Mouse (Mus musculus) spleen, adult 2 months (tissue): ENCODE measurements around the gene Ift52.

Experiments
- CTCF ChIP-seq: fragments of 200-500 bp; IDR thresholded peaks from 2 replicates; pipeline ENCODE4 v1.5.1; 2011; ENCODE audit warnings: mild to moderate bottlenecking, inconsistent platforms; ENCODE audit not compliant: insufficient read depth, insufficient read length, insufficient replicate concordance; ENCODE audit errors: extremely low read depth
- POLR2A ChIP-seq: fragments of 200-500 bp; IDR thresholded peaks from 2 replicates; pipeline ENCODE4 v1.6.1; 2011; ENCODE audit warnings: low read depth, low read length, inconsistent platforms

GRCm38 (mm10) chr2:163061203-163062118 lies 44.3 kb downstream of the Ift52 start:
- TF ChIP-seq CTCF (no peak), POLR2A (no peak)
